Mouse (Mus musculus) embryonic facial prominence, embryonic 11.5 days (tissue): Measurements from ENCODE around the gene Abhd16a. TPM values are rescaled to one million over a fixed set of nuclear protein-coding genes. Genes with fewer than 3 reads are reported as not detected.

Source experiments
- ATAC-seq: fragments of 200-750 bp; cut with Nextera tagmentation; replicated peaks from 2 replicates; pipeline ENCODE4 v1.8.0; 2017; ENCODE audit warnings: low read depth; ENCODE audit not compliant: insufficient number of reproducible peaks, low FRiP score, low TSS enrichment
- DNase-seq: peaks from one replicate; pipeline ENCODE4 v3.0.0-alpha.2; 2015; ENCODE audit warnings: low spot score
- H3K27ac ChIP-seq: fragments of 300-500 bp; sonication (generic); replicated peaks from 2 replicates; pipeline ENCODE4 v1.5.1; 2014; ENCODE audit warnings: mild to moderate bottlenecking, low read depth, low read length, control low read depth
- H3K27me3 ChIP-seq: fragments of 300-500 bp; sonication (generic); 2 replicates; pipeline ENCODE4 v1.6.1; 2014; ENCODE audit warnings: mild to moderate bottlenecking, low read length, moderate library complexity, mixed read lengths; ENCODE audit not compliant: control insufficient read depth, insufficient read depth
- H3K36me3 ChIP-seq: fragments of 300-500 bp; sonication (generic); replicated peaks from 2 replicates; pipeline ENCODE4 v1.6.1; 2014; ENCODE audit warnings: low read depth, mild to moderate bottlenecking, low read length, moderate library complexity, mixed read lengths; ENCODE audit not compliant: control insufficient read depth, insufficient read depth
- H3K4me1 ChIP-seq: fragments of 300-500 bp; sonication (generic); 2 replicates; pipeline ENCODE4 v1.6.1; 2014; ENCODE audit warnings: low read length, mixed read lengths; ENCODE audit not compliant: control insufficient read depth, insufficient read depth
- H3K4me2 ChIP-seq: fragments of 300-500 bp; sonication (generic); 2 replicates; pipeline ENCODE4 v1.6.1; 2014; ENCODE audit warnings: low read depth, mild to moderate bottlenecking, control low read depth, low read length, moderate library complexity
- H3K4me3 ChIP-seq: fragments of 300-500 bp; sonication (generic); 2 replicates; pipeline ENCODE4 v1.5.1; 2014; ENCODE audit warnings: low read depth, low read length, control low read depth
- H3K9ac ChIP-seq: fragments of 300-500 bp; sonication (generic); replicated peaks from 2 replicates; pipeline ENCODE4 v1.6.1; 2014; ENCODE audit warnings: mild to moderate bottlenecking, control low read depth, low read length
- H3K9me3 ChIP-seq: fragments of 300-500 bp; sonication (generic); replicated peaks from 2 replicates; pipeline ENCODE4 v1.6.1; 2016; ENCODE audit warnings: mild to moderate bottlenecking, low read length, inconsistent platforms, mixed read lengths; ENCODE audit not compliant: control insufficient read depth
- WGBS: fragments of 180-500 bp; shearing (Covaris S2); extraction: QIAGEN DNeasy Blood & Tissue Kit; methylation state at CpG from one replicate; pipeline ENCODE4 v1.1.7; 2014; 5-methylcytosine and 5-hydroxymethylcytosine counted together
- polyA plus RNA-seq: library from polyadenylated mRNA; unstranded; fragments of >200 nt; fragmentation: Nextera tagmentation; extraction: Ambion mirVana; gene quantifications from 2 replicates; pipeline ENCODE4 v1.2.1, GENCODE M21; 2014

Abhd16a gene
- polyA plus RNA-seq, 1 experiment from 2014 or later: 38.5 TPM

DNA sequence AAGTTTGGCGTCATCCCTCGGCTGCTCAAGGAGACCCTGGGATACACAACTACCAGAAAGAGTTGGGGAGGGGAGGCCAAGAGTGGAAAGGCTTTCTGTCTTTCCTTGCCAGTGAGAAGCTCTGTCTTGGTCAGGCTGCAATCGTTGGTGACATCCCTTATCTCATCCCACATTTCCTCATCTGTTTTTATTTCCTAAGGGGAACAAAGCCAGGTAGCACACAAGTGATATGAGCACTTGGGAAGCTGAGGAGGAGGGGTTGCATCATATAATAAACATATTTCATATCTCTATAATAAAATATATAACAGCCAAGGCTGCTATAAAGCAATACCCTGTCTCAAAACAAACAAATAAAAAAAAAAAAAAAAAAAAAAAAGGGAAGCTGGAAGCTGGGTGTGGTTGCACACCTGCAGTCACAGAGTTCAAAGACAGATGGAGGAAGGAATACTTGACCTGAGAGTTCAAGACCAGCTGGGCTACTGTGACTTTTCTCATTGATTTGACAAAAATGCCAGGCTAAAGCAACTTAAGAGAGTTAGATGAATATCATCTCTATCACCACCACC lies 5.0 kb upstream of the Abhd16a start:
- no peaks in the 10 kb centered on the region for H3K9me3 ChIP-seq
- no peak for DNase-seq
- no peak for ATAC-seq
- no peaks in the 10 kb centered on the region for H3K4me1 ChIP-seq
- H3K36me3 ChIP-seq: no peaks in the 10 kb centered on the region
- H3K4me3 ChIP-seq: no peak overlapping the region
- H3K27ac ChIP-seq: no peak overlapping the region
- no peaks in the 10 kb centered on the region for H3K27me3 ChIP-seq
- WGBS: 72% methylated on average over 3 of the region's 3 CpGs
- H3K9ac ChIP-seq: no peak overlapping the region
- H3K4me2 ChIP-seq: no peak overlapping the region

GRCm38 (mm10) chr17:35085208-35085865 lies 3.7 kb upstream of the Abhd16a start, which contains the start of gene Ly6g6f:
TSS of gene Ly6g6f (minus strand) at chr17:35085610.
- ATAC-seq: no peak
- no peak for DNase-seq
- Histone ChIP-seq H3K27ac (no peak within 1 kb of the TSS), H3K9me3 (no peaks in the 10 kb centered on the region), H3K9ac (no peak within 1 kb of the TSS), H3K36me3 (no peaks in the 10 kb centered on the region), H3K27me3 (no peaks in the 10 kb centered on the region), H3K4me3 (no peak within 1 kb of the TSS), H3K4me1 (peaks cover 3% of the 10 kb centered on the region), H3K4me2 (no peak within 1 kb of the TSS)
- WGBS: 78% methylated on average over 7 of the region's 7 CpGs

GRCm38 (mm10) chr17:35088151-35088550 lies 912 bp upstream of the Abhd16a start:
- DNase-seq (no peak), ATAC-seq (no peak)
- H3K4me3 ChIP-seq: no peak overlapping the region
- no peak overlapping the region for H3K27ac ChIP-seq
- H3K4me2 ChIP-seq: no peak overlapping the region
- H3K4me1 ChIP-seq: peaks cover 3% of the 10 kb centered on the region
- H3K36me3 ChIP-seq: 0 out of 2 replicates have a peak, but pooled peaks cover 3% of the 10 kb centered on the region
- 51% methylated on average over 2 of the region's 2 CpGs for WGBS
- H3K9ac ChIP-seq: no peak overlapping the region
- no peaks in the 10 kb centered on the region for H3K27me3 ChIP-seq
- H3K9me3 ChIP-seq: no peaks in the 10 kb centered on the region

- peaks cover 3% of the 10 kb centered on the region; the same call in 1 of the 2 replicates for H3K36me3 ChIP-seq
Measured at GRCm38 (mm10) chr17:35090166-35090932, 1.3 kb downstream of the Abhd16a start.

GRCm38 (mm10) chr17:35092403-35093198 lies 3.5 kb downstream of the Abhd16a start:
- peaks cover 5% of the 10 kb centered on the region for H3K36me3 ChIP-seq
- H3K27ac ChIP-seq: no peak overlapping the region
- H3K4me3 ChIP-seq: no peak overlapping the region
- no peak for ATAC-seq
- H3K4me1 ChIP-seq: peaks cover 3% of the 10 kb centered on the region
- H3K9ac ChIP-seq: no peak overlapping the region
- no peaks in the 10 kb centered on the region for H3K27me3 ChIP-seq
- no peaks in the 10 kb centered on the region for H3K9me3 ChIP-seq
- no peak for DNase-seq
- no peak overlapping the region for H3K4me2 ChIP-seq
- WGBS: 88% methylated on average over 14 of the region's 14 CpGs

More at GRCm38 (mm10) chr17:35090166-35090932, 1.3 kb downstream of the Abhd16a start:
- Histone ChIP-seq H3K9me3 (no peaks in the 10 kb centered on the region), H3K4me3 (peak overlapping the region; percentile 44), H3K27ac (no peak overlapping the region), H3K4me1 (peaks cover 3% of the 10 kb centered on the region), H3K4me2 (peak overlapping the region; percentile 47), H3K27me3 (no peaks in the 10 kb centered on the region), H3K9ac (peak overlapping the region; percentile 88)
- no peak for ATAC-seq
- no peak for DNase-seq
- 70% methylated on average over 8 of the region's 8 CpGs for WGBS

- Histone ChIP-seq H3K27ac (no peak overlapping the region), H3K36me3 (peaks cover 7% of the 10 kb centered on the region), H3K4me3 (no peak overlapping the region), H3K9ac (no peak overlapping the region), H3K4me2 (no peak overlapping the region), H3K27me3 (no peaks in the 10 kb centered on the region), H3K4me1 (peaks cover 3% of the 10 kb centered on the region), H3K9me3 (no peaks in the 10 kb centered on the region)
- WGBS: 93% methylated on average over 15 of the region's 15 CpGs
- ATAC-seq (no peak), DNase-seq (no peak)
Measured at GRCm38 (mm10) chr17:35094475-35095365, 5.7 kb downstream of the Abhd16a start.

- Histone ChIP-seq H3K27ac (no peak overlapping the region), H3K9me3 (no peaks in the 10 kb centered on the region), H3K27me3 (no peaks in the 10 kb centered on the region), H3K4me2 (no peak overlapping the region), H3K36me3 (peaks cover 9% of the 10 kb centered on the region), H3K9ac (no peak overlapping the region), H3K4me1 (no peaks in the 10 kb centered on the region), H3K4me3 (no peak overlapping the region)
- DNase-seq: no peak
- 86% methylated on average over 12 of the region's 12 CpGs for WGBS
- ATAC-seq: no peak
Measured at GRCm38 (mm10) chr17:35096597-35096996, 7.5 kb downstream of the Abhd16a start.
